Mouse (Mus musculus) forebrain, embryonic 14.5 days (tissue): ENCODE results near the gene Exoc7. TPM values are rescaled to one million over a fixed set of nuclear protein-coding genes. Genes with fewer than 3 reads are reported as not detected.

Experiments
- ATAC-seq: fragments of 200-750 bp; cut with Nextera tagmentation; 2 replicates; pipeline ENCODE4 v1.8.0; 2017; ENCODE audit warnings: mild to moderate bottlenecking, moderate library complexity
- DNase-seq: peaks from one replicate; pipeline ENCODE4 v3.0.0-alpha.2; 2015; ENCODE audit warnings: low spot score
- H3K27ac ChIP-seq: fragments of 300-500 bp; sonication (generic); 2 replicates; pipeline ENCODE4 v1.5.1; 2014; ENCODE audit warnings: low read depth, mild to moderate bottlenecking, control low read depth, low read length, moderate library complexity
- H3K27me3 ChIP-seq: fragments of 300-500 bp; sonication (generic); replicated peaks from 2 replicates; pipeline ENCODE4 v1.6.1; 2014; ENCODE audit warnings: low read length, control low read depth, mixed read lengths; ENCODE audit not compliant: control insufficient read depth, insufficient read depth
- H3K36me3 ChIP-seq: fragments of 300-500 bp; sonication (generic); 2 replicates; pipeline ENCODE4 v1.6.1; 2014; ENCODE audit warnings: low read length, control low read depth; ENCODE audit not compliant: control insufficient read depth, insufficient read depth
- H3K4me1 ChIP-seq: fragments of 300-500 bp; sonication (generic); 2 replicates; pipeline ENCODE4 v1.6.1; 2014; ENCODE audit warnings: antibody characterized with exemption, low read length, control low read depth; ENCODE audit not compliant: control insufficient read depth, insufficient read depth
- H3K4me2 ChIP-seq: fragments of 300-500 bp; sonication (generic); 2 replicates; pipeline ENCODE4 v1.6.1; 2014; ENCODE audit warnings: mild to moderate bottlenecking, control low read depth, low read length
- H3K4me3 ChIP-seq: fragments of 300-500 bp; sonication (generic); 2 replicates; pipeline ENCODE4 v1.5.1; 2014; ENCODE audit warnings: low read depth, low read length, control low read depth
- H3K9ac ChIP-seq: fragments of 300-500 bp; sonication (generic); 2 replicates; pipeline ENCODE4 v1.6.1; 2014; ENCODE audit warnings: mild to moderate bottlenecking, low read length, control low read depth, moderate library complexity
- H3K9me3 ChIP-seq: fragments of 300-500 bp; sonication (generic); replicated peaks from 2 replicates; pipeline ENCODE4 v1.6.1; 2016; ENCODE audit warnings: low read length, control low read depth, mixed read lengths; ENCODE audit not compliant: control insufficient read depth
- whole genome bisulfite sequencing: fragments of 180-500 bp; shearing (Covaris S2); extraction: QIAGEN DNeasy Blood & Tissue Kit; methylation state at CpG from one replicate; pipeline ENCODE4 v1.1.7; 2014; 5-methylcytosine and 5-hydroxymethylcytosine counted together
- polyA plus RNA-seq: library from polyadenylated mRNA; unstranded; fragments of >200 nt; fragmentation: Nextera tagmentation; extraction: Ambion mirVana; gene quantifications from 2 replicates; pipeline ENCODE4 v1.2.1, GENCODE M21; 2014

Gene Exoc7
- polyA plus RNA-seq, 1 experiment from 2014 or later = 107 TPM

- H3K4me1 ChIP-seq = peaks cover 26% of the 10 kb centered on the region
- WGBS = 83% methylated on average over 7 of the region's 7 CpGs
- H3K36me3 ChIP-seq = no peaks in the 10 kb centered on the region
- ATAC-seq = no peak
- H3K27ac ChIP-seq = no peak overlapping the region
- H3K4me2 ChIP-seq = no peak overlapping the region
- H3K9ac ChIP-seq = no peak overlapping the region
- DNase-seq = no peak
- no peaks in the 10 kb centered on the region for H3K9me3 ChIP-seq
- no peaks in the 10 kb centered on the region for H3K27me3 ChIP-seq
- no peak overlapping the region for H3K4me3 ChIP-seq
These were observed 20.1 kb upstream of the Exoc7 start for GRCm38 (mm10) chr11:116326963-116327603.

- no peak overlapping the region for H3K27ac ChIP-seq
- DNase-seq (peak; percentile 80), ATAC-seq (peak; percentile 95)
- H3K4me1 ChIP-seq = peaks cover 4% of the 10 kb centered on the region
- no peaks in the 10 kb centered on the region for H3K36me3 ChIP-seq
- no peaks in the 10 kb centered on the region for H3K27me3 ChIP-seq
- peak overlapping the region; percentile 35 for H3K4me3 ChIP-seq
- H3K9me3 ChIP-seq = no peaks in the 10 kb centered on the region
- peak overlapping the region; percentile 93 for H3K4me2 ChIP-seq
- H3K9ac ChIP-seq = peak overlapping the region; percentile 67
- 1% methylated on average over 41 of the region's 41 CpGs for WGBS
These were observed 12.0 kb upstream of the Exoc7 start for GRCm38 (mm10) chr11:116318719-116319659.

GRCm38 (mm10) chr11:116312359-116312758, 5.3 kb upstream of the Exoc7 start:
- DNase-seq = no peak
- 80% methylated on average over 8 of the region's 8 CpGs for WGBS
- no peaks in the 10 kb centered on the region for H3K4me1 ChIP-seq
- no peaks in the 10 kb centered on the region for H3K36me3 ChIP-seq
- H3K27me3 ChIP-seq = no peaks in the 10 kb centered on the region
- no peak overlapping the region for H3K4me3 ChIP-seq
- ATAC-seq = no peak
- H3K4me2 ChIP-seq = no peak overlapping the region
- no peaks in the 10 kb centered on the region for H3K9me3 ChIP-seq
- H3K27ac ChIP-seq = no peak overlapping the region
- no peak overlapping the region for H3K9ac ChIP-seq

GRCm38 (mm10) chr11:116311169-116311568, 4.1 kb upstream of the Exoc7 start:
- 37% methylated on average over 8 of the region's 8 CpGs for WGBS
- Histone ChIP-seq H3K9ac (no peak overlapping the region), H3K36me3 (no peaks in the 10 kb centered on the region), H3K27me3 (no peaks in the 10 kb centered on the region), H3K4me3 (no peak overlapping the region), H3K4me1 (0 out of 2 replicates have a peak, but pooled peaks cover 4% of the 10 kb centered on the region), H3K4me2 (no peak overlapping the region), H3K27ac (peak overlapping the region; percentile 44; the same call in 1 of the 2 replicates), H3K9me3 (no peaks in the 10 kb centered on the region)
- peak; percentile 74 for DNase-seq
- ATAC-seq = no peak

GRCm38 (mm10) chr11:116309601-116310000, 2.6 kb upstream of the Exoc7 start:
- Histone ChIP-seq H3K9me3 (no peaks in the 10 kb centered on the region), H3K9ac (no peak overlapping the region), H3K27ac (no peak overlapping the region), H3K4me2 (no peak overlapping the region), H3K4me1 (peaks cover 9% of the 10 kb centered on the region; the same call in 1 of the 2 replicates), H3K4me3 (no peak overlapping the region), H3K36me3 (peaks cover 5% of the 10 kb centered on the region), H3K27me3 (no peaks in the 10 kb centered on the region)
- 70% methylated on average over 3 of the region's 3 CpGs for WGBS
- DNase-seq (no peak), ATAC-seq (no peak)

- no peaks in the 10 kb centered on the region for H3K27me3 ChIP-seq
- peaks cover 22% of the 10 kb centered on the region for H3K36me3 ChIP-seq
- no peak overlapping the region for H3K27ac ChIP-seq
- no peaks in the 10 kb centered on the region for H3K9me3 ChIP-seq
- WGBS = 92% methylated on average over 12 of the region's 12 CpGs
- H3K4me1 ChIP-seq = peaks cover 9% of the 10 kb centered on the region; the same call in 1 of the 2 replicates
- no peak for ATAC-seq
- H3K4me3 ChIP-seq = no peak overlapping the region
- no peak overlapping the region for H3K9ac ChIP-seq
- no peak overlapping the region for H3K4me2 ChIP-seq
- no peak for DNase-seq
These were observed 914 bp upstream of the Exoc7 start for GRCm38 (mm10) chr11:116307762-116308531.

GRCm38 (mm10) chr11:116306126-116306982, 679 bp downstream of the Exoc7 start:
- ATAC-seq = peak; percentile 96
- peaks cover 9% of the 10 kb centered on the region; the same call in 1 of the 2 replicates for H3K4me1 ChIP-seq
- peak; percentile 96 for DNase-seq
- no peaks in the 10 kb centered on the region for H3K27me3 ChIP-seq
- peak overlapping the region; percentile 74 for H3K4me3 ChIP-seq
- H3K27ac ChIP-seq = peak overlapping the region; percentile 14; the same call in 1 of the 2 replicates
- WGBS = 2% methylated on average over 50 of the region's 53 CpGs
- peaks cover 38% of the 10 kb centered on the region for H3K36me3 ChIP-seq
- peak overlapping the region; percentile 85 for H3K9ac ChIP-seq
- no peaks in the 10 kb centered on the region for H3K9me3 ChIP-seq
- peak overlapping the region; percentile 90 for H3K4me2 ChIP-seq

GRCm38 (mm10) chr11:116305423-116305822, 1.6 kb downstream of the Exoc7 start:
- ATAC-seq (no peak), DNase-seq (no peak)
- 99% methylated on average over 2 of the region's 2 CpGs for WGBS
- H3K27me3 ChIP-seq = no peaks in the 10 kb centered on the region
- no peak overlapping the region; the same call in 1 of the 2 replicates for H3K9ac ChIP-seq
- H3K4me1 ChIP-seq = peaks cover 9% of the 10 kb centered on the region; the same call in 1 of the 2 replicates
- H3K4me2 ChIP-seq = peak overlapping the region; percentile 90
- H3K4me3 ChIP-seq = peak overlapping the region; percentile 74
- H3K9me3 ChIP-seq = no peaks in the 10 kb centered on the region
- H3K27ac ChIP-seq = no peak overlapping the region
- H3K36me3 ChIP-seq = peaks cover 47% of the 10 kb centered on the region
